Mouse (Mus musculus) fat pad, adult 2 months (tissue): ENCODE measurements around the gene Ralb.

ENCODE experiments used
- DNase-seq: peaks from one replicate; pipeline ENCODE4 v3.0.0-alpha.2; 2011; ENCODE audit warnings: low read depth, low spot score; ENCODE audit errors: extremely low read depth

Ralb gene

GRCm38 (mm10) chr1:119494024-119494711 is 10.4 kb downstream of the Ralb start:
- no peak for DNase-seq

- no peak for DNase-seq
Observed at GRCm38 (mm10) chr1:119492505-119492904, 12.1 kb downstream of the Ralb start.

- DNase-seq = no peak
Observed at GRCm38 (mm10) chr1:119492097-119492496, 12.5 kb downstream of the Ralb start.

GRCm38 (mm10) chr1:119490765-119491164 is 13.8 kb downstream of the Ralb start:
- no peak for DNase-seq

DNA sequence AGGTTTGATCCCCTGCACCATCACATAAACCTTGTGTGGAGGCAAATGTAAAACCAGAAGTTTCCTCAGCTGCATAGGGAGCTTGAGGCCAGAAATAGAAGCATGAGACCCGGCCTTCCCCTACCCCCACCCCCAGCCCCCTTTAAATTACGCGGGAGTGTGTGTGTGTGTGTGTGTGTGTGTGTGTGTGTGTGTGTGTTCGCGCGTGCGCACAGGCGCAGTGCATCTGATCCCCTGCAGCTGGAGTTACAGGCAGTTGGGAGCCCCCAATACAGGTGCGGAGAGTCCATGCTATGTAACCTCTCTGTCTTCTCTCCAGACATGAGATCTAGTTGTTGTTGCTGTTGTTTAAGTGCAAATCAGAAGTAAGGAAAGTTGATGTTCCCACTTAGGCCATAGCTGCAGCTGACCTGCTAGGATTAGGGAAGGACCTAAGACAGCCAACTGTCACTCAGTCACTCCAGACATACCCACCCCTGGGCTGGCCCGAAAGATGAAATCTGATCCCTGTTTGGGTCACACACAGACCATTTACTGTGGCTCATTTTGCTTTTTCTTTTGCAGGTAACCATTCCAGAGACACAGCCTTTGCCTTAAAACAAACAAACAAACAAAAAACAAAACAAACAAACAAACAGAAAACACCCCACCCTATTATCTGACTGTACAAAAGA is 16.5 kb downstream of the Ralb start:
- DNase-seq = no peak

DNA sequence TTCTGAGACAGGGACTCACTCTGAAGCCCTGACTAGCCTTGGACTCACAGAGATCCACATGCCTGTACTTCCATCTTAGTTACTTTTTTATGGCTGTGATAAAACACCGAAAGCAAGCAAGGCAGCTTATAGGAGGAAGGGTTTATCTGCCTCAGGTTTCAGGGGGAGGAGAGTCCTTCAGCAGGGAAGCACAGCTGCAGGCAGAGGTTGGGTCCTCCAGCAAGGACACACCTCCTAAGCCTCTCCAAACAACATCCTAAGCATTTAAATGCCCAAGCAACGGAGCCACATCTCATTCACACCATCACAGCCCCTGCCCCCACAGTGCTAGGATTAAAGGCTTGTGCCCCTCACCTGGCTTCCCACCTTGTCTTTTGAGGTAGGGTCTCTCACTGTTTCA is 18.8 kb downstream of the Ralb start:
- DNase-seq = no peak

DNA sequence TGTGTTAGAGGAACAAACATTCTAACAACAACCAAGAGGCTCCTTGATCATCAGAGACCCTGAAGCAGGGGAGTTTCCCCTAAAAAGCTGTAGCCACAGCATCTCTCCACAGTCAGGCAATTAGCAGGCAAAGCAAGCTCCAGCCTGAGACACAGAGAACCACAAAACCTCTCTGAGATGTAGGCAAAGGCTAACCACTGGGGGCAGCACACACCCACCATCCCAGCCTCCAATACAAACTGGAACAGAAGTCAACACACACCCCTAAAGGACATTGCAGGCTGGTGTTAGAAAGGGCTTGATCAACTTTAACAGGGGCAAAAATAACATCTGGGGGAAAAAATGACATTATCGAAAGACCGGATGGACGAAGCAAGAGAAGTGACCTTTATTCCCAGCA is 20.1 kb downstream of the Ralb start:
- no peak for DNase-seq

DNA sequence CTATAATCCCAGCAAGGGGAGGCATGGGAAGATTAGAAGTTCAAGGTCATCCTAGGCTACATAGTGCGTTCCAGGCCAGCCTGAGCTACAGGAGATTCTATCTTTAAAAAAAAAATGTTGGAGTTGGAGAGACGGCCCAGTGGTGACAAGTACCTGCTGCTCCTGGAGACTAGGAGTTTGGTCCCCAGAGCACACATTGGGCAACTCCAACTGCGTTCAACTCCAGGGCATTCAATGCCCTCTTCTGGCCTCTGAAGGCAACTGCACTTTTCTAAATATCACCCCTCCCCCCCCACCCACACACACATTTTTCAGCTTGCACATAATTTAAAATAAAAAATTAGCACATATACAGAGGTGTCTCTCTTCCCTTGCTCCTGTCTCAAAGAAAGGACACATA is 21.7 kb downstream of the Ralb start:
- no peak for DNase-seq

GRCm38 (mm10) chr1:119481205-119481932 is 23.2 kb downstream of the Ralb start:
- DNase-seq = no peak

DNA sequence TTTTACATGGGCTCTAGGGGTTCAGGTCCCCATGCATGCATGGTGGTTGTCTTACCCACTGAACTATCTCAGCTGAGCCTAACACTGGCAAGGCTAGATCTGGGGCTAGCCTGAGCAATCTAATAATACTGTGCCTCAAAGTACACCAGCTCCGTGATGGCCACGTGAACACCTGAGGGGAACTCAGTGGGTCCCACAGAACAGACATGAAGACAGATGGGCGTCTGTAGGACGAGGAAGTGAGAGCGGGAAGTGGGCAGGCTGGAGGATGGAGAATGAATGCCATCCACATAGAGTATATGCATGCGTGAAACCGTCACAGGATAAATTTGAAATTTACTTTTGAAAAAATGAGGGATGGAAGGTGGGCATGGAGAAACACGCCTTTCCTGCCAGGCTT is 23.9 kb downstream of the Ralb start:
- DNase-seq = no peak

DNA sequence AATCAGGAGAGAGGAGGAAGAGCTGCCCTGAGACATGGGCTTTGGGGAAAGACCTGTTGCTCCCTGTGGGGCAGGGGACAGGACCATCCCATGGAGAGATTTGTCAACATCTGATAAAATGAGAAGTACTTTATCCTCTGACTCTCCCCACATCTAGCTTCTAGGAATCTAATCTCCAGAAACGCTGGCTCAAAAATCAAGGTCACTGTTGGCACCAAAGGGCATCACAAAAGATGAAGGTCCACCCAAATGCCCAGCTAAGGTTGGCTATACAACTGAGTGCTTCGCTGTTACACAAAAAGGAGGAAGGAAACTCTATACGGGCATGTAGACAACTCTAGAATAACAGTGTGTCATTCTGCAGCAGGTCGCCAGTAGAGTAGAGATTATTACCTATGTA is 25.0 kb downstream of the Ralb start:
- no peak for DNase-seq

- no peak for DNase-seq
Observed at GRCm38 (mm10) chr1:119476905-119477353, 27.7 kb downstream of the Ralb start.

DNA sequence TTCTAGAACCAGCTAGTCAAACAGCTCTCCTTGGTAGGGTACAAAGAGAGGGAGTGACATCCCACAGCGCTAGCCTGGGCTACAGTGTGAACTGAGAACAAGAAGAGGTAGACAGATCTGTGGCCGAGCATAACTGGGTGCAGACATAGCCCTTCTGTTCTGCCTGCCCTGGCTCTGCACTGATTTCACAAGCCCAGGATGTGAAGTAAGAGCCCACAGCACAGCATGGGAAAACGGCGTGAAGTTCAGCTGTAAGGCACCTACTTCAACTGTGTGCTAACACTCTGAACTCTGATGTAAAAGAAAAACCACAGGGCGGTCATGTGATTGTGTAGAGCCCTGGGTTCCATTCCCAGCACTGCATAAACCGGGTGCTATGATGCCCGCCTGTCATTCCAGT is 29.9 kb downstream of the Ralb start:
- no peak for DNase-seq

DNA sequence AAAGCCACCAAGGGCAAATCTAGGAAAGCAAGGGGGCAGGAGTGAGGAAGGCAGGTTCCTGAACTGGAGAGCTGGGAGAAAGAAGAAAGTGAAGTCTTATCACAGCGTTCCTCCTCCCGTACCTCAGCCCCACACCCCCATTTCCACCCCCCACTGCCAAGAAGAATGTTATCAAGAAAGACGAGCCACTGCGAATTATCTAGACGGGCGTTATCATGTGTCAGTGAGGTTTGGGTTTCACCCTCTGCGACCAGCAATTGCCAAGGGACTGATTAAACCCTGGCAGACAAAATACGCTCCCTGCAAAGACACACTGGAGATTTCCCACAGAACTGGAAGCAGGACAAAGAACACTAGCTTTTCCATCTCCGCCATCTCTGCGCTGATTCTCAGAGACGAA is 31.9 kb downstream of the Ralb start:
- no peak for DNase-seq

DNA sequence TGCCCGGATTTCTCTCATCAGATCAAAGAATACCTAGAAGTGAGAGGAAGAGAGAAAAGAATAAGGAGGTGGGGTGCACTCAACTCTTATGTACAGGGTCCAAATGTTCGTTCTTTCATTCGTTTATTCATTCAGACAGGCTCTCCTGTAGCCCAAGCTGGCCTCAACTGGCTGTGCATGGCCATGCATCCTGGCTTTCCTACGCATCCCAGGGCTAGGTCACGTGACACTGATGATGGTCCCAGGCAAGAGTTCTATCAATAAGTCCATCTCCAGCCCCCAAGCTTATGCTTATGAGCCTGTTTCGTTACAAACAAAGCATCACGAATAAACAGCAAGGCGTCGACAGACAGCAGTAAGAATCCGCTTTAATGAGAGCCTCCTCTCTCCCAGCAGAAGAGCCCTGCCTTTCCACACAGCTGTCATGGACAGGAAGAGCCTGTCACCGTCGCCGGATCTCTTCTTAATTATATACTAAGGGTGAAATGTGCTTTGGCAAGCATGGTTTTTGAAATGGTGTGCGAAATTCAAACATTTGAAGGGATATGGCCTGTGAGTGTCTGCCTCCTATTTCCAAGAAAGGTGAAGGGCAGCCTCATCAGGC is 32.7 kb downstream of the Ralb start:
- DNase-seq = no peak

DNA sequence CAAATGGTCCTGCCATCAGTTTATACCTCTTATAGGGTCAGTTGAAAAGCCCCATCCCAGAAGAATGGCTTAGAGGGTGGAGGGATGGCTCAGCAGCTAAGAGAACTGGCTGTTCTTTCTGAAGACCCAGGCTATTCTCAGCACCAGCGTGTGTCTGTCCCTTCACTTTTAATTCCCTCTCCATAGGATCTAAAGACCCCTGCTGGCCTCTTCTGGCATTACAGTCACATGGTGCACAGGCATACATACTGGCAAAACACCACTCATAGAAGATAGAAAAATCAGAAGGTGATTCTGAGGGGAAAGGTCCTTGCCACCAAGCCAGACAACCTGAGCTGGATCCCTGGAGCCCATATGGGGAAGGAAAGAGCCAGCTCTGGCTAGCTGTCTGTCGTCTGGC is 41.2 kb downstream of the Ralb start:
- DNase-seq = no peak

GRCm38 (mm10) chr1:119460062-119460461 is 44.5 kb downstream of the Ralb start:
- no peak for DNase-seq

DNA sequence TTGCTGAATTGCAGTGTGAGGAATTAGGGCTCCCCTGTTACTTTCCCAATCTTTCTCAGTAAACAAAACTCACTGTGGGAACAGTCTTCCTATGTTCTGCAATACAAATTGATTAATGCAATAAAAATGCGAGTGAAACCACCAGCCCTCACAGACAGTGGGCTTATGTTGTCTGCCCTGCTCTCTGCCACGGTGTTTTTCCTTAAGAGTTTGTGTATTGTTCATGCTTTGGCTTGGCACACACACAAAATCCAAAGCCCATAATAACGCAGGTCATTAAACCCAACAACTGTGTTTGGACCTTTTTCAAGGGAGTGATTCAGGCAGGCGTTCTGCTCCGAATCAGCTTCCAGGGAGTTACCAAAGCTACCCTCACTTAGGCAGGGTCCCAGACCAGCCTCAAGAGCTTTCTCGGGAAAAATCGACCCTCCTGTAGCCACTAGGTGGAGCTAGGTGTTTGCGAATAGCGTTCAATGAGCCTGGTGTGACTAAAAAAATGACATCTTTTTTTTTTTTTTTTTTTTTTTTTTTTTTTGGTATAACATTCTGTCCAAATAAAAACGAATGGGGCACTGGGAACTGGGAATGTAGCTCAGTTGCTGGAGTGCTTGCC is 46.5 kb downstream of the Ralb start:
- no peak for DNase-seq

GRCm38 (mm10) chr1:119457528-119457855 is 47.1 kb downstream of the Ralb start:
- DNase-seq = no peak

DNA sequence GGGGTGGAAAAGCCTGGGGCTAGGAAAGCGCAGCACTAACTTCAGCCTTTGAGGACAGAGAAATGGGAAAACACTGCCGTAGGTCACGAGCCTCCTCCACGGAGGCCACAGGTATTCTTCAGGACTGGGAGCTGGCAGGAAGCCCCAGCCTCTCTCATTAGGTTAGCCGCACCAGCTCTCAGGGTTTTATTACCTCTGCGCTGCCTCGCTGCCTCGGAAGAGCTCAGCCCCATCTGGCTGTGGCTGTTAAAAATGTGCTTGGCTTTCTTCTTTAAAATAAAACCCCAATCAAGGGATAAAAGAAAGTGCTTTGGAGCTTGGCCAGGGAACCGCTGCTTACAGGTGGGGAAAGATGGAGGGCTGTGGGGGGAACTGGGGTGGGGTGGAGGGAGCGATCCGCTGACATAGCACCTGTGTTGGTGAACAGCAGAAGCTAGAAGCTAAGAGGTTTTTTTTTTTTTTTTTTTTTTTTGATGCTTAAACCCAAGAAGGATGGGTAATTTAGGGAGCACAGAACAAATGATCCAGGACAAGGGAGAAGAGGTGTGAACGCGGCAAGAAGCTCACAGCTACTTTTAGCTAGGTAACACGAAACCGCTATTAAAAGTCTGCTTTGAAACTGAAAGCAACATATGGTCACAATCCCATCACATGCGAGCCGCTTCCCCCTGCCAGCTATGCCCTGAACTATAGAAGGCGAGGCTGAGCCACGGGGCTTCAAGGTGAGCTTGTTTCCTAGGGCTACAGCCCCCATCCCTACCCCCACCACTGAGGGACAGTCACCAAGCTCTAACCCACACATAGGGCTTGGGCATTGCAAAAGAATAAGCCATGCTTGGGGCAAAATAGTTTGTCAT is 47.7 kb downstream of the Ralb start:
- DNase-seq = no peak

DNA sequence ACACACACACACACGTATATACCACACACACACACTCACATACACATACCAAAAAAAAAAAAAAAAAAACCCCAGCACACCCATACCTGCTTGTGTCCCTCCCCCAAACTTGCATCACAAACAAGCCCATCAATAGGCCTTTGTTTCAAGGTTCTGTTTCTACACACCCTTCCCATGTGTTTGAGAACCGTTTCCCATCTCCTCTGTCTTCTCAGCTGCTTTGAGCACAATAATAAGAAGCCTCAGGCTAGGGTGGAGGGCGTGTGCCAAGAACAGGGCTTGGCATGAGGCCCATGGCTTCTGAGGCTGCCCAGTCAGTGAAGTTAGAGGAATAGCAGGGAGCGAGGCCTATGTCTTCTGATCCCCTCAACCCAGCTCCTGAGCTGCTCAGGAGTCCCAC is 50.9 kb downstream of the Ralb start:
- DNase-seq = no peak
